Mouse (Mus musculus) embryo, embryonic 9.5 days (tissue): Measurements from ENCODE around the gene Cntfr.
"Not testable (repeated sequence)": the region's sequence is repeated elsewhere in the genome, so short reads cannot be mapped to it uniquely, and the experiment has no call there.

Source experiments
- DNase-seq: peaks from one replicate; pipeline ENCODE4 v3.0.0-alpha.2; 2017; ENCODE audit errors: extremely low spot score

Gene Cntfr

DNA sequence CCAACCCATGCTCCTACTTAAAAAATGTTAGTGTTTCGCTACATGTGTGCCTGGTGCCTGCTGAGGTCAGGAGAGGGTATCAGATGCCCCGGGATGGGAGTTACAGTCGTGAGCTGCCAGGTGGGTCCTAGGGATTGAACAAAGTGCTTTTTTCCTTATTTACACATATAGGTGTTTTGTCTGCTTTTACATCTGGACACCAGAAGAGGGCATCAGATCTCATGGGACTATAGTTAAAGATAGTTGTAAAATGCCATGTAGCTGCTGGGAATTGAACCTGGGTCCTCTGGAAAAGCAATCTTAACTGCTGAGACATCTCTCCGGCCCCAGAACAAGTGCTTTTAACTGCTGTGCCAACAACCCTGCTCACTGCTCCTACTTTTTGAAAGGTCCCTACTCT lies 13.3 kb upstream of the Cntfr start:
- DNase-seq = no peak

DNA sequence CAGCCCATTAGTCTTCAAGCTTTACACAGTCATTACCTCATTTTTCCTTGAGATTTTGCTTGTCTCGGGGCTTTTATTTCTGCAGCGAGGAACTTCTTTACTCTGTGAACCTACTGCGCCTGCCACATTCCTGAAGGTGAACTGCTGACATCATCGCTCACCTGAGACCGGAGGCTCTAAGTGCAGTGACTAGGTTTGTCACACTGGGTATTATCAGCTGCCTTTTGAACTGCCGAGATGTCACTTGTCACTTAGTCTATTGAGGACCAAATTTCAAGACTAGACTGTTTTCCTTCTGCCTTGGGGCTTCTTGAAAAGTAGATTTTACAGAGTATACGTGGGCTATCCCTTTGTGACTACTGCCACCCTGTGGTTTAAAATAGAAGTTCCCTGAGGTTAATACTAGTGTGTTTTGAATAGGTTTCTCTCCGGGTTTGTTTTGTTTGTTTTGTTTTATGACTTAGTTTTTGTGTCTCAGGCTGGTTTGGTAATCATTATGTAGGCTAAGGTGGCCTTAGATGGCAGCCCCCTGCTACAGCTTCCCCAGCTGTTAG lies 11.4 kb upstream of the Cntfr start:
- peak; percentile 66 for DNase-seq

DNA sequence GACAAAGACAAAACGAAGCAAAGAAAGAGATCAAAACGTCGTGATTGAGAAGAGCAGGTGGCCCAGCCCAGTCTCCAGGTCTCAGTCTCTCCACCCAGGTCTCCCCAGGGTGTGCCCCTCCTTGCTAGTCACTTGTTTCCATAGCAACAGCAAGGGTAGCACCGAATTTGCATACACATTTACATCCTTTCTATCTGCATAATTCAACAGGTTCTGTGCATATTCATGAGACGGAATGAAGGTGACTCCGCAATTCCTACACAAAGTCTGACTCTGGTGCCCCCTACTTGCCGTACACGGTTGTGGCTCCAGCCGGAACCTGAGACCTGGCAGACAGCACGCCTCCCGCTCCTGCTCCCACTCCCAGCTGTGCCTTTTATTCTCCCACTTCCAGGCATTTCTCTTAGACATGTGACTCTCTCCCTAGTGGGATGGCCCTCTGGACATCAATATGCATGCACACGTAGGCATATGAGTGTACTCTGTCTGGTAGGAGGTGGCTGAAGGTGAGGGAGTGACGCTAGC lies 10.2 kb upstream of the Cntfr start:
- DNase-seq = peak; percentile 76

DNA sequence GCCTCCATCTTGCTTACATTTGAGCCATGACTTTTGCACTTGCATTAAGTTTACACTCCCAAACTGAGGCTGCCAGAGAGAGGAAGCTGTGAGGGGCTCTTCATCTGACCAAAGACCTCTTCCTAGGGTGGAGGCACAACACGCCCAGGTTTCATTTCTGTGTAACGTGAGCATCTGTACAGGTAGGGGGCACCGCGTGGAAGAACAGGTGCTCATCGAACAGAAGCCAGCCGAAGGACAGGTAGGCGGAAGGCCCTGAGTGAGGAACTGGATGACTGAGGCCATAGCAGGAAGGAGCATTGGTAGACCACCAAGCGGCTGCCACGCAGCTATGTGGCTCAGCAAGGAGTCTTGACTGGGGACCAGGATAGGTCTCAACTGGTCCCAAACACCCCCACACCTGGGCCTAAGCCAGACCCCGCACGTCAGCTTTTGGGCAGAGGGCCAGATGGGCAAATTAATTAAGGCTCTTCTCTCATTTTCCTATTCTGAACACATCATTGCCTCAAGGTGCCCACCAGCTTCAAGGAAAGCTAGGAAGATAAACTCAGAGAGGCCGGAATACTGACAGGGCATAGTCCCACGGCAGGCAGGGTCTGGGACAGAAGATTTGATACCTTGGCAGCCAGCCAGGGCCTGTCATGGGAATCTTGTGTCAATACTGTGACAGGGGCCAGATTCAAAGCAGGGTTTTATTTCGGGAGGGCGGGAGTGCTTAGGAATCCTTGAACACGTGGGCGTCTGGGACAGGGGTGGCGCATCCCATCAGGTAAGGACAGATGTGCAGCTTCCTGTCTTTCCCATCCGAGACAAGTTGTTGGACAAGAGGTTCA lies 9.2 kb upstream of the Cntfr start:
- DNase-seq = no peak

DNA sequence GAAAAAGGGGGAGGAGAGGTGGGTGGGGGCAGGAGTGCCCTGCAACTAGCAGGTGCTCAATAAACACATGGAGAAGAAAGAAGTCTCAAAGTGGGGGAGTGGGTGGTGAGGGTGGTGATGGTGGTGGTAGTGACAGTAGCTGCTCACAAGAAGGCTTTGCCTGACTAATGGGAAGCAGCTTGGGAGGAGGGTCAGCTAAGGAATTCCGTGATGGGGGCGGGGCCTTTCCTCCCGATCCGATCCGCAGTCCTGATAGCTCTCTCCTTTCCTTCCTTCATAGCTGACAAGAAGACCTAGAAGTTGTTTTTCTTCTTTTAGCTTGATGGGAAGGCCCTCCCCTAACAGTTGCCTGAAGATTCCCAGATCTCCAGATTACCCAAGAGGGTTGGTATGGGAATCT lies 7.8 kb upstream of the Cntfr start:
- no peak for DNase-seq

DNA sequence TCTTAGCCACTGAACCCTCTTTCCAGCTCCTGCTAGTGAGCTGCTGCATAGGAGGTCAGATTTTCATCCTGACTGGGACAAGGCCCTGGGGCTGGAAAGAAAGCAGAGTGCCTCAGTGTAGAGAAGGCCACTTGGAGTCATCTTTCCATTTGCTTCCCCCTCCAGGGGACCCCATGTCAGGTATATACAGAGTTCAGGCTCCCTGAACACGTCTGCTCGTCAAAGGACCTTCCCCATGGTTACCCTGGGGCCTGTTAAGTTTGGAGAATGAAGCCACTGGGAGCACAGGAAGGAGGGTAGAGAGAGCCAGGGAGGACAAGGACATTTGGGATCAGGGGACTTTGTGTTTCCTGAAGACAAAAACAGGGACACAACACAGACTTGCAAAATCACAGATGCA lies 5.3 kb upstream of the Cntfr start:
- not testable (repeated sequence) for DNase-seq

DNA sequence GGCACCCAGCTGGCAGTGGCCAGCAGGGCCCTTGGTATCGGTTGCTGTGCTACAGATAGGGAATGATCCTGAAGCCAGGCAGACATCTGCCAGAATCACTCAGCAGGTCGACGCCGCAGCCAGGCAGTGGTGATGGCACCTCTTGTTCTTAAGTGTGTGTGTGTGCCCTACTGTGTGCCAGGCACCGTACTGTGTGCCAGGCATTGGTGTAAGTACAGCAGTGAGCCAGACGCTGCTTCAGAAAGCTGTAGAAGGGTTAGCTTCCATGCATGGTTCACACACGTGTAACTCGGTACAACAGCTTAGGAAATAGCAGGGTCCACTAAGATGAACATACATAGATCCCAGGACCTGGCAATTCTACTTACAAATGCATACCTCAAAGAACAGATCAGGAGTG lies 3.3 kb upstream of the Cntfr start:
- DNase-seq = not testable (repeated sequence)

DNA sequence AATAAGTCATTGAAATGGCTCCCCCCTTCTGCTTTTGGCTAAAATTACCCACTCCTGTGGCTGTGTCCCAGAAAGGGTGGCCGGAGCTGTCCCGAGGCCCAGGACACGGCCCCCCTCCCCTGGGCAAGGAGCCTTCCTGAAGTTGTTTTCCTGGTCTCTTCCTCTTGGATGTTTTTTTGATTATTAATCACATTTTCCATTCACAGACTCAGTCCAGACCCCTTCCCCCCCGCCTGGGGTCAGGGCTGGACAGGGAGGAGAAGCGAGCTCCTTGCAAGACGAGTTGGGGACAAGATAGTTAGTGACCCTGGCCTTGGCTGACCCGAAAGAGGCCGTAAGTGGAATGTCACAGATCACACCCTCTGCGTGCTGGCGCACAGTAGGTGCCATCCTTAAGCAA lies 2.9 kb upstream of the Cntfr start, which contains the start of gene Il11ra1:
Gene Il11ra1, plus strand, starts transcription at position 207 of the 400 bp plus-strand sequence.
- not testable (repeated sequence) for DNase-seq

DNA sequence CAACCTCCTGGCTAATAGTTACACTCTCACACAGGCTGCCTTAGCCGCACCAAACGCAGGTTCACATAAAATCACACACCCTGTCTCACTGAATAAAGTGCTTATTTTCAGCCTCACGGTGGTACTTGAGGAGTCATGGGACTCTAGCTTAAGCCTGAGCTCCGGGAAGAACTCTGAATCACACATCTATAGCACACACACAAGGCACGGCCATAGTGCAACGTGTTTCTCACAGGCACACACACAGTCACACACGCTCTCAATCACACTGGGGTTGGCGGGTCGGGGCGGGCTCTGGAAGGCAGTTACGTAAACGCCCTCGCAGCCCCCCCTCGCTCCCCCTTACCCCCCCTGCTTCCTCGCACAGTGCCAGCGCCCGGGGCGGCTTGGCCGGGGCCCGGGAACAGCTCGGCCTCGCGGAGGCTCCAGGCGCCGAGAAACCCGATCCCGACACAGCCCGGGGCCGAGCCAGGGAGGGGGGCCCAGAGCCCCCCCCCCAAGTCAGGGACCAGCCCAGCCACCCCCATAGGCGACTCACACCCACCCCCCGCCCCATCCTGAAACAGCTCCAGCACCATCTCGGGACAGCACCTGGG lies 1.6 kb upstream of the Cntfr start:
- not testable (repeated sequence) for DNase-seq

DNA sequence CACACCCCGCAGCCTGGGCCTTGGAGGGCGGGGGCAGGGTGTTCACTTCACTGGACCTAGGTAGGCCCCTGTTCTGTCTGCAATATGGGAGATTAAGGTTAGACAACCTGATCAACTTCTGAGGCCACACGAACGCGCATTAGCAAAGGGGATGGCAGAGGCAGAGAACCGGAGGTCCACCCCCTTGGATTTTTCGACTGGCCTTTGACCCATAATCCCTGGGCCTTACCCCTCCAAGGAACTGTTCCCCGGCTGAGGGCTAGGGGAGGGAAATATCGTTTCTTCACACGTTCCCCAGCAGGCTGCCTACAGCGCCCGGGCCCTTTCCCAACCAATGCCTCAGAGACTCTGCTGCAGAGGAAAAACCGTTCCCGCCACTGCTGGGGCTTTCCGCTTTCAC lies 437 bp downstream of the Cntfr start:
- DNase-seq = not testable (repeated sequence)

DNA sequence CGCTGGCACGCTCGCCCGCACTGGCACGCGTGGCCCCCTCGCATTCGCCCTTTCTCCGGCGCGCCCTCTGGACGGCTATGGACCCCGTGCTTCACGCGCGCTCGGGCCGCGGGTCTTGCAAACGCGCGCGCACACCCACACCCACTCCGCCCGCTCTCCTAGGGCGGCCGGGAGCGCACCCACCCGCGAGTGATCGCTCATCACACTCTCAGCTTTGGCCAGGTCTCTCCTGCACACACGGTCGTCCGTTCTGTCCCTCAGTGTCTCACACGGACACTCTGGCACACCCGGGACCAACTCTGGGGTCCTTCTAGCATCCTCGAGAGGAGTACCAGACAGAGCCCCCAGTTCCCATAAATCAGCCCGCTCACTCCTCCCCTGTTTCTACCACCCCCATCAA lies 1.1 kb downstream of the Cntfr start:
- DNase-seq = not testable (repeated sequence)

DNA sequence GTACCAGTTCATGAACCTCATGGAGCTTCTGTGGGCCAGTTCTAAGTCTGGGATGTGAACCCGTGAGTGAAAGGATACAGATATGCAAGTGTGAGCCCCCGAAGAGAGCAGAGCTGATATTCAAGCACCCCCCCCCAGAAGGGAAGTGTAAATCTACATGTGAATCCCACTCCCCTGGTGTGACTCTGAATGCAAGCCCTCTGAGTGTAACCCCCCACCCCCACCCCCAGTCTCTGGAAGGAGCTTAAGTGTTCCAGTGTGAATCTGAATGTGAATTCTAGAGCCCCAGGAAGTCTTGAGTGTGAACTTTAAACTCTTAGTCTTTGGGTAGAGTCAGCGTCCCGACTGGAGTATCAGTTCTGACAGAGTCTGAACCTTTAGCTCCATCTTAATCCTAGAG lies 3.4 kb downstream of the Cntfr start:
- not testable (repeated sequence) for DNase-seq

DNA sequence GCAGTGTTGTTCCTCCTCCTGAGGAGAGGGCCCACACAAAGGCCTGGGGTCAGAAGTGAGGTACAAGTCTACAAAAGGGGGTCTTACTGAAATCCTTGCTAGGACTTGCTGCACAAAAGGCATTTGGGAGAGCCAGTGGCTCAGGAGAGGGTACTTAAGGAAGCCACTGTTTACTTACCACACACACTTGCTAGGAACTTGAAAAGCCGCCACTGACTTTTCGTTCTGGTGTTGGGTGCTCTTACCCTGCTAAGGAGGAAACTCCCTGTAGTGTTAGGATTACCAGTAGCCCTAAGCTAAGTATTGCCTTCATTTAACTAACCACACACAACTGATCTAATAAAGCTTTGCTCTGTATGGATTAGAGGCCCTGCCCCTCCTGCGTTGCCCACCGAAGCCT lies 6.9 kb downstream of the Cntfr start:
- DNase-seq = not testable (repeated sequence)

DNA sequence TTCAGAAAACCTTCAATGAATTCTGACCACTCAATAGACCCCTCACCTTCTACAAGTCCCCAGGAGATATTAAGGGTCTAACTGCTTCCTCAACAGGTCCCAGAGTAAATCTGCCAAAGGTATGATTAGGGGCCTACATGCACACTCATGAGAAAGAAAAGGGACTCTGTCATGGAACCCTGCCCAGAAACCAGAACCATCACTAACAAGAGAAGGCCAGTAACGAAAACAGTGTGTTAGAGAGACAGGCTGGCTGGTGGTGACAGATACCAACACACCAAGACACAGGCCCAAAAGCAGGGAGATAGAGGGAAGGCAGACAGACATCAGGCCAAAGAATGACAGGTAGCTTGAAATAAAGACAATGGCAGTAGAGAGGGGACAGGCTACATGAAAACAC lies 8.3 kb downstream of the Cntfr start:
- not testable (repeated sequence) for DNase-seq

DNA sequence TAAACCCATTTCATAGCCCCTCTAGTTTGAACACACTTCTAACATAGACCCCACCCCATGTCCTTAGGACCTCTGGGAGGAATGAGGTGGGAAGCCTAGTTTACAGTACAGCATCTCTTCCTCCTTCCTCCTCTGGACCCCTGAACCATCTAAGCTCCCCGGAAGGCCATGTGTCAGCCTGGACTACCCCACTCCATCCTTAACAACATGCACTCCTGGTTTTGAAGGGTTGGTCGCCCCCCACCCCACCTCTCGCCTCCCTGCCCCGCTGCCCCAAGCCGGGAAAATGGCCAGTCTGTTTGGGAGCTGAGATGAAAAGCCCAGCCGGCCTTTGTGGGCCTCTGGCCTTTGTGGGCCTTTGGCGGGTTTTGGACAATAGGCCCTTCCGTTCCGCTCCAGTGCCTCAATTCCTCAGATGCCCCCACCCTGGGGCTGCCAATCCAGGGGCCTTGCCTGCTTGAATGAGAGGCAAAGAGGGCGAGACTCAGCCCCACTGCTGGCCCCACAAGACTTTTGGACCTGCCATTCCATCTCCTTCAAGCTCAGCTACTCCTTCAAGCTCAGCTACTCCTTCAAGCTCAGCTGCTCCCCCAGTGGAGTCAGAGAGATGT lies 10.9 kb downstream of the Cntfr start:
- peak; percentile 57 for DNase-seq

DNA sequence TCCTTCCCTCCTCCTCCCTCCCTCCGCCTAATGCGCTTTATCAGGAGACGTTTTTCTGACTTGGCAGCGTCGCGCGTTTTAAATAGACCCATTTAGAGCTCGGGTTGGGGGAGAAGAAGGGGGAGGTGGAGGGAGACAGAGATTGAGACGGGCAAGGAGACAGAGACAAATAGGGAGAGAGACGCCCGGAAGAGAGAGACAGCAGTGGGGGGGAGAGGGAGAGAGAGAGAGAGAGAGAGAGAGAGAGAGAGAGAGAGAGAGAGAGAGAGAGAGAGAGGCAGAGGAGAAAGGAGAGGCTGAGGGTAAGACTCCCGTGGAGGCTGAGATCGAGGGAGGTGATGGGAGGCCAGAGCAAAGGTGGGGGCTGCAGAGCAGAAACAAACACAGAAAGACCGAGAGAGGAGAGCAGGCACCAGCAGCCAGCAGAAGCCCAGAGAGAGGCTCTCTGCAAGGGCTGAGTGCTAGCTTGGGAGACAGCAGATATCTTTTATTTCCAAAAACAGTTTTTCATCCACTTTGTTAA lies 11.9 kb downstream of the Cntfr start:
- DNase-seq = not testable (repeated sequence)

DNA sequence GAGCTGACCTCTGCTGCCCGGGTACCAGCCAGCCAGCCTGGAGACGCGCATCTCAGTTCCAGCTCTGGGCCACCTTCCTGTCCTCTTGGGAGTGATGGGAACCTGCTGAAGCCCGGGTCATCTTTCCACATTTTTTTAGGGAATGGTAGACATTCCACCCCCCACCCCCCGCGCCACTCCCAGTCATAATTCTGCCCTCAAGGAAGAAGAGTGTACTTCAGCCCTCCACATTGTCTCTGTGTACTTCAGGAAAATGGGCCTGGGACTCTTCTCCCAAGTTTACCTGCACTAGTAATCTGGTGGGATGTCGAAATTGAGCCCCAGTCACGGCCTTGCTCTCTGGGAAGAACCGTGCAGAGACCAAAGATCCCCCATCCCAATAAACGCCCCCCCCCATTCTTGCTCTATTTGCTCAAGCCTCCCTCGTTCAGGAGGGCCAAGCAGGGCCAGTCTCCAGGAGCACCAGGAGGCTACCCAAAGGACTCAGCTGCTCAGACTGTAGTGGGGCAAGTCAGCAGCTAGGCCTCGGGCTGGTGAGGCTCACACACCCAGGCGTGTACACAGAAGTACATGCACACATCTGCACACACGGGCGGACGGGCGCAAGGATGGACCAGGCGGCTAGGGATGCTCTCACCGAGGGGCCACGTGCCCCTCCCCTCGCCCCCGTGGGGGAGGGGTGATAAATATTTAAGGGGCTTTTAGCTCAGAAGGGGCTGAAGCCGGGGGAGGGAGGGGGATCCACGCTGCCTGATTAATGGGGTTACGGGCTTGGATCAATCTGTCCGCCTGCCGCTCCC lies 12.6 kb downstream of the Cntfr start:
- DNase-seq = peak; percentile 71

DNA sequence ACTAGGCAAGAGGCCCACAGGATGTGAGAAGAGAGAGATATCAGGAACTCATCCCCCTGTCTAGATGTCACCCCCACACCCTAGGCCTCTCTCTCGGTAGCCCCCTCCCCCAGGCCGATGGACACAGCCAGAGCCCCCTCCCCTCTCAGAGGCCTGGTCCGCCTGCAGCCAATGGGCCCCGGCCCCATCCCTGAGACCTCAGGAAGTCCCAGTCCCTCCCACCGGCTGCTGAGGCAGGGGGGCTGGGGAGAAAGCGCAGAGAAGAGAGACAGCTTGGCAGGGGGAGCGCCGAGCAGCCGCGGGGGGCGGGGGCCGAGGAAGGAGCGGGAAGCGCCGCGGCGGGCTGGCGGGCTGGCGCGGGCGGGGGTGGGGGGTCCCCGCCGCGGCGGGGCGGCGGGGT lies 13.6 kb downstream of the Cntfr start:
- not testable (repeated sequence) for DNase-seq

DNA sequence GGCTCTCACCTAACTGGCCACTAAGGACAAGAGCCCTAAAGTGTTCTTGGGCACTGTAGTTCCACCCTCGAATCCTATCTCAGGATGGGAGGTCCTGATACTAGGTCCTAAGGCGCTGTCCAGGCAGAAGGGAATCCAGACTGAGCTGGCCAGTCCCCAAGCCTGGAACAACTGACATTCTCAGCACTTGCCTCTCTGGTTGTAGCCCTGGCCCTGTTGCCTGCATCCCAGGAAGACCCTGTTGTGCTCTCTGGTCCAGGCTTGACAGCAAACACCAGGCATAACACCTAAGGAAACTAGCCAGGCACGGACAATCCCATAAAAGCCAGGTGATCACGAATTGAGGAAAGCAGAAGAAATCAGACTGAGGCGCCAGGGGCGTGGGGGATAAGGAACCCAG lies 14.1 kb downstream of the Cntfr start:
- no peak for DNase-seq

DNA sequence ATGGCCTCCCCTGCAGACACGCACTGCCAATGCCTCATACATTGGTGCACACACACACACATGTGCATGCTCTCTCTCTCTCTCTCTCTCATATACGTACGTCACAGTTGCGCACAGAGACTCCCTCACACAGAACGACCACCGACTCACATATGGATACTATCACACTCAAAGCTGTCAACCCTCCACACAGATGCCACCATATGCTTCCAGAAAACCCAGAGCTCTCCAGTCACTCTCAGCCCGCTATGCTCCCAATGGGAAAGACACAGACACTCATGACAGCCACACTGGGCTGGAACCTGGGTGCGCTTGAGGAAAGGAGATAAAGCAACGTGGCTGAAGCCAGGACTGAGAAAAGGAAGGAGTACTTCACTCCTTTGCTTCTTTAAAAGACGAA lies 14.9 kb downstream of the Cntfr start:
- no peak for DNase-seq

DNA sequence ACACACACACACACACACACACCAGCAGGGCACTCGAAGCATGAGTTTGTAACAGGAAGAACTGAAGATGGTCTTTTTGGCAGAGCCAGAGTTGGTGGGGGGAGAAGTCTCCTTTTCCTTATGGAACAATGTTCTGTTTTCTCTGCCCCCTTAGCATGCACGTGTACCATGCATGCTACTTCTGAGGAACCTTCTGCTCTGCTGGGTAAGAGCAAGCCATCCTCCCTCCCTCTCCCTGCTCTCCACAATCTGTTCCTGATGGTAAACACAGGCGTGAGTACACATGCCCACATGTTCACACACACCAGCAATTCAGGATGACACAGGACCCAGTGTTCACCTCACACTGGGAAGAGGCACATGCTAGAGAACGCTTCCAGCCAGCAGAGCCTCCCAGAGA lies 15.7 kb downstream of the Cntfr start:
- no peak for DNase-seq
